Mouse (Mus musculus): ENCODE data around the gene Gm49601.

The Gm49601 gene

DNA sequence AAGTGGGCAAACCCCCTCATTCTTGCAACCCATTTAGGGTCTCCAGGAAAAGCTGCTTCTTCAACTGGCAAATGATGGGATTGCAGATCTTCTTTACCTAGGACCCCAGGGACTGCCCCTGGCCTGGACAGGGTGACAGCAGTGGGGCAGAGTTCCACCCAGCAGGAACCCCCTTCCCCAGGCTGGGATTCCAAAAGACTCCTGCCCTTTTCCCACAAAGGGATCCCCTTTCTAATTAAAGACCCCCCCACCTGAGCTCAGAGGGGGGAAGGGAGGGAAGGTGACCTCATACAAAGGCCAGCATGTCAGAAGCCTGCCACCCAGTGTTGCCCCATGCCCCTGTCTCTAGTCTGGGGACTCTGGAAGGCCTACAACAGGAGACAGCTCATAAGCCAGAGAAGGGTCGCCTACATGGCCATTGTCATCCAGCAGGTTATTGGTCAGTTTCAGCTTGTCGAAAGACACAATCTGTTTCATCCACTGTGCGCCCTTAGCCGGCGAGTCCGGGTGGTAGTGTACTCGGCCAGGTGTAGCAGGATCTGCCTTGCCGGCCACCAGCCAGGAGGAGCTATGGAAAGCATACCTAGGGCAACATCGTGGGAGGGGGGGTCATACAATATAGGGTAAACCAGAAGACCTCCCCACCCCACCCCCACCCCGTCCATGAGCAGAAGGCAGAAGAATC, 42.4 kb downstream of the Gm49601 start:
- DNase-seq (ENCODE audit: extremely low read depth, insufficient read length, low spot score) = no peak

- no peak for DNase-seq (ENCODE audit: extremely low read depth, insufficient read length, low spot score)
Observed at GRCm38 (mm10) chr16:18583169-18583568, 43.1 kb downstream of the Gm49601 start.

DNA sequence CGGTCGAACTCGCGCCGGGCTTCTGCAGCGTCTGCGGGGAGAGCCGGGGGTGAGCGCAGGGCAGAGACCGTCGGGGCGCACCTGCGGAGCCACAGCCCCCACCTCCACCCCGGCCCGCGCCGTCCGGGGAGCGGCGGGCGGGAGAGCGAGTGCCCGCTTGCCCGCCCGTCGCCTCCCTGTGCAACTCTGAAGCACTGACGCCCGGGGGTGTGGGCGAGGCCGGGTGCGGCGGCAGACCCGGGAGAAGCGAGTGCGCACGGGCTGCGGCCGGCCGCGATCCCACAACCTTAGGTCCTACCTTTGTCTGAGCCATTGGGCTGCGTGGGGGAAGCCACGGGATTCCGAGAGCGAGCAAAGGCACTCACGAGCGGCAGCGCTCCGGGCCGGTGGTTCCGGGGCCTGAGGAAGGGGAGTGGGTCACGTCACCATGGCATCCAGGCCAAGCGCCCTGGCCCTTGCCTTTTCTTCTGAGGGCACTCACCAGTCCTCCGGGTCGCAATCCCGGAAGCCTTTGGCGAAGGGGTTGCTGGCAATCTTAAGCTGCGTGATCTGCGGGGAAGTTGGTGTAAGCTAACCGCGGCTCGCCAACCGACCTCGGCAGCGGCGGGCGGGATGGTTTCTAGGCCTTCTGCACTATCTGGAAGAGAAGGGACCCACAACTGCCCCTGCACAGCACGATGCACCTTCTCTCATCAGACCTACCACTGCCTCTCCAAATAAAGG, 43.6 kb downstream of the Gm49601 start:
- DNase-seq (ENCODE audit: extremely low read depth, insufficient read length, low spot score) = no peak

DNA sequence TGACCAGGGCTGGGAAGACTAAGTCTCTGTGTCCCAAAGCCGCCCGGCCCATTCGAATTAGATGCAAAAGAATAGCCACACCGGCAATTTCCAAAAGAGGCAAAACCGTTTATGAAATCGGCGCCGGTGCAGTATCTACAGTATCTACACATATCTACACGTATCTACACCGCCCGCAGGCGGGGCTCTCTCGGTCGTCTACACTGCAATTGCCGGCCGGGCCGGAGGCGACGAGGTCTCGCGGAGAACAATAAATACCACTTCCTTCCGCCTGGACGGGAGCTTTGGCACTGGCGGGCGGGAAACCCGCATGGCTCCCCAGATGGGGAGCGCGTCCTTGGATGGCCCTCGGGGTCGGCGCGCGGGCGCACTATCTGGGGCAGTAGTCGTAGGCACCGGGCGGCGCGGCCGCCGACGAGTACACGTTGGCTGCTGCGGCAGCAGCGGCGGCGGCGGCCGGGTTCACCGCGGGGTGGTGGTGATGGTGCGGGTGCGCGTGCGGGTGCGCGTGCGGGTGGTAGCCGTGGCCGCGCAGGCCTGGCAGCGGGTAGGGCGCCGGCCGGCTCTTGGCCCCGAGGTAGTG, 44.5 kb downstream of the Gm49601 start:
- no peak for DNase-seq (ENCODE audit: extremely low read depth, insufficient read length, low spot score)

DNA sequence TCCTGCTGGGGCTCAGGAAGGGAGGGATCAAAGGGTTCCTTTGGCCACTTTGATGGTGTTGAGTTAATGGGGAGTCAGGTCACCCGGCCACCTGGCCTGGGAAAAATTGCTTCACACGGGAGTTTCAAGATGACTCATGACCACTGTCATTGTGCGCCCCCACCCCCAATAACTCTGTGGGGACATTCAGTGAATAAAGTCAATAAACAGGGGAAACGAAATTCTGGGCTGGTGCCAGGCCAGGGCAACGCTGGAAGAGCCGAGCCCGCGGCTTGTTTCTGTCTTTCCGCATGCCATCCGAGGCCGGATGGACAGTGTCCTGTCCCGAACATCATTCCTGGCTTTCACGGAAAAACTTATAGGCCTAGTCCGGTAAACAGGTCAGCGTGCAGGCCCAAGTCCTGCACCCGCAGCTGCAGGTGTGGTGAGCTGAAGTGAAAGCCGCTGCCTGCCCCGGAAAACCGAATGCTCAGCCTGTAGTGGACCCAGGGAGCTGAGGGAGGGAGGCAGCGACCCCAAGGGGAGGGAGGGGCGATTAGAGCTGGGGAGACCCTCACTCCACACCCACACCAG, 45.1 kb downstream of the Gm49601 start:
- DNase-seq (ENCODE audit: extremely low read depth, insufficient read length, low spot score) = no peak

DNA sequence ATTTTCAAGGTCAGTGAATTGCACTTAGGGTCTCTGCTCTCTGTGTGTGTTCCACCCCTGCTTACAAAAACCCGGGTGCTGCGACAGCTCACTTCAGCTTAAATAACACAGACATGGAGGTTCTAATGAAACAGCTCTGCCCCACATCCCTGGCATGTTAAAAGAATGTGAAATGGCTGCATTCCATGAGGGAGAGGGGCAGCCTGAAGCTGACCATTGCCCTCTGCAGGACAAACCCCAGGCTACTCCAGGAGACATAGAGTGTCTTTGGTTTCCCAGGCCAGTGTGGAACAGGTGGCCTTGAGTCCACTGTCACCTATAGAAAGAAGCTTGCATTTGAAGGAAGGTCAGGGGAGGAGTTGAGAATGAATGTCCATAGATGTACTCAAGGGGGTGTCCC, 45.8 kb downstream of the Gm49601 start:
- DNase-seq (ENCODE audit: extremely low read depth, insufficient read length, low spot score) = no peak

DNA sequence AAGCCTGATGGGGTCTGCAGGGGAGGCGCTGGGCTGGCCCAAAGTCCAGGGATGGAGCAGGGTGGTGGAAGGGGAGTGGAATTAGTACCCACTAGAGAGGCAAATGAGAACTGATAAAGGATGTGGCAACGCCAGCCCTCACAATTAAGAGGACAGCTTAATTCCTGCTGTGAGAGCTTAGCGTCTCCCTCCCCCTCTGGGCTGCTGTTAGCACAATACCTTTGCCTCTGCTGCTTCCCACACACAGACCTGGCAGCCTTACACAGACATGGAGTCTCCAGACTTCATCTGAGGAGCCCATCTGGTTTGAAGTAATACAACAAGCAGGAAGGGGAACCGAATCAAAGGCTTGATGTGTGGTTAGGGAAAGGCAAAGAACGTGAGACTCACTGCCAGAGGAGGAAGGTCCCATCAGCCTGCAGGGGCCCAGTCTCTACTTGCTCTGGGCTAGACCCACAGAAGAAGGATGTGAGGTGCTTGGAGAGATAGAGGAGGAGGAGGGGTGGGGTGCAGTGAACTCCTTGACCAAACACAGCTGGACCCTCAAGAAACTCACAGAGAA, 48.5 kb downstream of the Gm49601 start:
- DNase-seq (ENCODE audit: extremely low read depth, insufficient read length, low spot score) = no peak

GRCm38 (mm10) chr16:18577071-18577470, 49.2 kb downstream of the Gm49601 start:
- DNase-seq (ENCODE audit: extremely low read depth, insufficient read length, low spot score) = no peak

DNA sequence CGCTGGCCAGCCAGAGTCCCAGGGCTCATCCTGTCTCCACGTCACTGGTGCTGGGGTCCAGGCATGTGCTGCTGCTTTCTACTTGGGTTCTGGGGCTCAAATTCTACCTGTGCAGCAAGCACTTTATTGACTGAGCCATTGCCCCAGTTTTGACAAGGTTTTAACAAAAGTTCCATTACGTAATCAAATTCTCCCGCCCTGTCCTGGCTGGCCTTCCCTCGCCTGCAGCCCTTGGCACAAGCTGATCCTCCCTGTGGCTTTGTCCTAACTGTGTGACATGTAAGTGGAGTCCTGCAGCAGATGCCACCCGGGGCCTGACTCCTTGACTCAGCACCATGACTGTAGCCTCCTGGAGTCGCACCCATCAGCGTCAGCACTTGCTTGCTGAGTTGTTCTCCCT, 52.0 kb downstream of the Gm49601 start:
- DNase-seq (ENCODE audit: extremely low read depth, insufficient read length, low spot score) = peak; percentile 75
